Comparison of ENCODE assay signal across 26 mouse cellular contexts in the genomic region with DNA sequence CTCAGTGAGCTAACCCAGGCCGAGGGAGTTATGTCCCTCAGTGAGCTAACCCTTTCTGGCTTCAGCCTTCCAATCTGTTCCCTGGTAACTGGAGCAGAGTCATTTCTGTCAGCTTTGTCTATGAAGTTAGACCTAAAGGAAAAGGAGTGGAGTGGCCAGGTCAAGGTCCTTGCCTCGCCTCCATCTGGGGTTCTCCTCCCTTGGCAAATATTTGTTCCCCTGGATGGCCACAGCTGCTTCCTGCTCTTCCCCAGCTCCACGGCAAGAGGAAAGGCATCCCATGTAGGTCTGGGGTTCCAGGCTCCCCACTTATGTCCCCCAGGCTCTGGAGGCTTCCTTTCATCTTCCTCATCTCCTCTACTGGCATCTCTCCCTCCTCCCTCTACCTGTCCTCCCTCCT. TPM values are rescaled to one million over a fixed set of nuclear protein-coding genes. Genes with fewer than 3 reads are reported as not detected.
"Had no signal": no experiment of that assay in that cellular context is flagged by ENCODE, and none has a peak within 500 bp of the region (broad histone marks: within the 10 kb centered on the region; RNA-seq: fewer than 3 reads in every experiment).

No protein-coding gene starts in this region.

- H3K27ac ChIP-seq: limb, embryonic 12.5 days; limb, embryonic 15.5 days; liver, embryonic 14.5 days had no signal

- H3K9me3 ChIP-seq: limb, embryonic 12.5 days; limb, embryonic 15.5 days had no signal

- H3K4me2 ChIP-seq: limb, embryonic 12.5 days; limb, embryonic 15.5 days; liver, embryonic 11.5 days; lung, embryonic 14.5 days; midbrain, embryonic 11.5 days had no signal

- H3K9ac ChIP-seq: limb, embryonic 12.5 days; limb, embryonic 15.5 days; liver, embryonic 14.5 days; liver, postnatal 0 days; lung, embryonic 14.5 days had no signal

- ATAC-seq: liver, postnatal 0 days; lung, postnatal 0 days had no signal

- H3K27me3 ChIP-seq: limb, embryonic 12.5 days; limb, embryonic 15.5 days had no signal

- DNase-seq: kidney, adult 8-10 months; kidney, postnatal 14 days; kidney, postnatal 4 days; left cerebral cortex, postnatal 4 days; liver, postnatal 0 days; lung, embryonic 14.5 days; midbrain, embryonic 14.5 days; thymus, adult 2 months; thymus, postnatal 14 days; thymus, postnatal 4 days had no signal

- H3K4me3 ChIP-seq: limb, embryonic 12.5 days; limb, embryonic 15.5 days had no signal

RNA-seq across cellular contexts. Expression of a gene that starts 2.0 kb away (rescaled TPM):
- total RNA-seq: layer of hippocampus, adult 18-20 months; layer of hippocampus, postnatal 14 days; left cerebral cortex, adult 8-10 months; left cerebral cortex, postnatal 14 days; left cerebral cortex, postnatal 4 days; megakaryocyte progenitor cell, adult 5-6 weeks; megakaryocyte-erythroid progenitor cell, adult 5-6 weeks; midbrain, postnatal 0 days had no signal
- polyA plus RNA-seq: kidney, embryonic 16.5 days; limb, embryonic 12.5 days; limb, embryonic 15.5 days; liver, embryonic 11.5 days; liver, embryonic 14.5 days; liver, postnatal 0 days; lung, embryonic 14.5 days; lung, postnatal 0 days; midbrain, embryonic 11.5 days; midbrain, embryonic 14.5 days; midbrain, postnatal 0 days; neural tube, embryonic 11.5 days; neural tube, embryonic 14.5 days; thymus, adult 2 months had no signal

RNA-seq across cellular contexts. Expression of a gene that starts 6.6 kb away (rescaled TPM):
- total RNA-seq: midbrain, postnatal 0 days had no signal
